ENCODE assay signal across 8 mouse cellular contexts in the genomic region with DNA sequence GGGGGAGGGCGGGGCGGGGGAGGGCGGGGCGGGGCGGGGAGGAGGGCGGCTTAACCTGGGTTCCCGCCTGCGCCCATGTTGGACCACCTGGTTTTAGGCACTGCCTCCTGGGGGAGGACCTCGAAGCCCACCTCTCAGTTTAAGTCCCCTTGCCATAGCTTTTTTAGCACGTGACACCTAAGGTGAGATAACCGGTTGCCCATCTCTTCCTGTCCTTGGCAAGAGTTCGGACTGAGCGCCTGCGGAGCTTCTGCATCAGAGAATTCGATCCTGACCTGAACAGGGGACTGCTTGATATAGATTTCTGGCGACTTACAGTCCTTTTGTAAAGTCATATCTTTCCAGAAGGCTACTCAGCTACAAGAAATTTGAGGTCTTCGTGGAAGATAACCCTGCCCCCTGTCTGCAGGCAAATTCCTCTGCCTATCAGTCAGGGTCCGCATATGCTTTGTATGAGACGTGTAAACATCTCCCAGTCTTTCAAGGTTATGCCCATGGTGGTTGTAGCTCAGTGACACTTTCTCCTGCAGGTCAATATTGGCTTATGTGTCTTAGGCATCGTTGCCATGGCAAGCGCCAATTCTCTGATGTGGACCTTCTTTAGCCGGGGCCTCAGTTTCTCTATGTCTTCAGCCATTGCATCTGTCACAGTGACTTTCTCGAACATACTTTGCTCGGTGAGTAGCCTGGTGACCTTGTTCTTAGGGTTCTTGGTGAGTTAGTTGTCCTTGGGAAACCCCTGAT. TPM values are rescaled to one million over a fixed set of nuclear protein-coding genes. Genes with fewer than 3 reads are reported as not detected.
DNase-seq lines count a peak whose midpoint lies in the region; ATAC-seq and TF ChIP-seq lines count a peak whose summit lies in the region.

No protein-coding gene starts in this region.

- no peak for TF ChIP-seq CTCF in kidney, adult 2 months (conservative IDR thresholded peaks at IDR 0.05; ENCODE audit: insufficient read depth, insufficient read length, low read depth, low read length)
- no peak for TF ChIP-seq CTCF in ES-Bruce4 (IDR thresholded peaks at IDR 0.05; ENCODE audit: low read depth, low read length)
- no peak for TF ChIP-seq CTCF in small intestine, adult 2 months (IDR thresholded peaks at IDR 0.05; ENCODE audit: extremely low read depth, insufficient read length, insufficient replicate concordance, low read depth, low read length)

- H3K9ac ChIP-seq in ES-Bruce4 (ENCODE audit: low read depth, poor library complexity, severe bottlenecking): peak overlapping the region; percentile 62
- peak overlapping the region; percentile 52; the same call in 1 of the 2 replicates for H3K9ac ChIP-seq in heart, embryonic 14.5 days (ENCODE audit: low read length)
- H3K9ac ChIP-seq in limb, embryonic 13.5 days: peak overlapping the region; percentile 50; the same call in 1 of the 2 replicates

- TF ChIP-seq POLR2A in kidney, adult 2 months (IDR thresholded peaks at IDR 0.05; ENCODE audit: low read depth, low read length): no peak
- no peak for TF ChIP-seq POLR2A in ES-Bruce4 (IDR thresholded peaks at IDR 0.05; ENCODE audit: insufficient read depth, low read length)
- TF ChIP-seq POLR2A in small intestine, adult 2 months (IDR thresholded peaks at IDR 0.05; ENCODE audit: low read depth, low read length): no peak

- peak overlapping the region; percentile 89 for H3K4me2 ChIP-seq in heart, embryonic 14.5 days (ENCODE audit: low read length)
- peak overlapping the region; percentile 76 for H3K4me2 ChIP-seq in limb, embryonic 13.5 days (replicated peaks)

- peak overlapping the region; percentile 67 for H3K4me3 ChIP-seq in kidney, adult 2 months (ENCODE audit: insufficient read depth, low read depth, low read length)
- peak overlapping the region; percentile 50 for H3K4me3 ChIP-seq in ES-Bruce4 (ENCODE audit: low read depth, low read length)
- peak overlapping the region; percentile 56 to 77 for H3K4me3 ChIP-seq in heart, embryonic 14.5 days (ENCODE audit: control insufficient read depth in 1 of 2, insufficient read depth in 1 of 2, low read depth in 1 of 2, low read length in 2 of 2)
- peak overlapping the region; percentile 67 for H3K4me3 ChIP-seq in limb, embryonic 13.5 days
- peak overlapping the region; percentile 68 for H3K4me3 ChIP-seq in small intestine, adult 2 months (ENCODE audit: low read depth, low read length)

- H3K9me3 ChIP-seq in ES-Bruce4 (replicated peaks; ENCODE audit: control insufficient read depth, insufficient read depth, low read length, poor library complexity, severe bottlenecking): no peaks in the 10 kb centered on the region
- no peaks in the 10 kb centered on the region for H3K9me3 ChIP-seq in heart, embryonic 14.5 days (ENCODE audit: control insufficient read depth, low read length)
- no peaks in the 10 kb centered on the region for H3K9me3 ChIP-seq in limb, embryonic 13.5 days

- TF ChIP-seq EP300 in ES-Bruce4 (IDR thresholded peaks at IDR 0.05; ENCODE audit: insufficient read depth, low read depth, low read length): no peak

- H3K27ac ChIP-seq in kidney, adult 2 months (ENCODE audit: insufficient read depth, low read depth, low read length): no peak overlapping the region
- H3K27ac ChIP-seq in ES-Bruce4 (ENCODE audit: insufficient read depth, low read length): no peak overlapping the region
- no peak overlapping the region for H3K27ac ChIP-seq in heart, embryonic 14.5 days (replicated peaks in 1 of 2; ENCODE audit: control insufficient read depth in 1 of 2, insufficient read depth in 1 of 2, low read depth in 2 of 2, low read length in 2 of 2)
- H3K27ac ChIP-seq in limb, embryonic 13.5 days: no peak overlapping the region
- H3K27ac ChIP-seq in small intestine, adult 2 months (ENCODE audit: insufficient read depth, low read depth, low read length): no peak overlapping the region

- DNase-seq in kidney, adult 2 months: no peak
- no peak for DNase-seq in kidney, adult 18-20 months
- DNase-seq in c-Kit-positive CD71-positive TER-119-positive erythroid progenitor cells, embryonic 14.5 days (ENCODE audit: low spot score): peak; percentile 16
- DNase-seq in yolk sac, embryonic 10.5 days (ENCODE audit: low spot score): no peak

- ATAC-seq in heart, embryonic 14.5 days (ENCODE audit: insufficient number of reproducible peaks, insufficient read depth, low FRiP score, low read depth): no peak
- no peak; the same call in 1 of the 2 replicates for ATAC-seq in limb, embryonic 13.5 days (ENCODE audit: low FRiP score, low read depth)

- no peaks in the 10 kb centered on the region for H3K36me3 ChIP-seq in kidney, adult 2 months (ENCODE audit: control insufficient read depth, insufficient read depth, low read length)
- H3K36me3 ChIP-seq in ES-Bruce4 (ENCODE audit: control insufficient read depth, insufficient read depth, low read length, poor library complexity, severe bottlenecking): peaks cover 7% of the 10 kb centered on the region
- H3K36me3 ChIP-seq in heart, embryonic 14.5 days (ENCODE audit: control insufficient read depth, insufficient read depth, low read length): peaks cover 18% of the 10 kb centered on the region
- peaks cover 20% of the 10 kb centered on the region for H3K36me3 ChIP-seq in limb, embryonic 13.5 days
- no peaks in the 10 kb centered on the region; the same call in 1 of the 2 replicates for H3K36me3 ChIP-seq in small intestine, adult 2 months (ENCODE audit: control insufficient read depth, insufficient read depth, low read length)

- WGBS in kidney, adult 2 months: 36% methylated on average over 18 of the region's 24 CpGs
- 35% methylated on average over 18 of the region's 24 CpGs for WGBS in heart, embryonic 14.5 days
- WGBS in limb, embryonic 13.5 days: 46% methylated on average over 17 of the region's 24 CpGs
- 27% methylated on average over 19 of the region's 24 CpGs for WGBS in small intestine, adult 2 months

- H3K27me3 ChIP-seq in kidney, adult 2 months (replicated peaks; ENCODE audit: control insufficient read depth, insufficient read depth, low read length): no peaks in the 10 kb centered on the region
- H3K27me3 ChIP-seq in ES-Bruce4 (ENCODE audit: control insufficient read depth, insufficient read depth, low read length, poor library complexity, severe bottlenecking): no peaks in the 10 kb centered on the region
- no peaks in the 10 kb centered on the region for H3K27me3 ChIP-seq in heart, embryonic 14.5 days (ENCODE audit: control insufficient read depth, insufficient read depth, low read length)
- no peaks in the 10 kb centered on the region for H3K27me3 ChIP-seq in limb, embryonic 13.5 days
- no peaks in the 10 kb centered on the region for H3K27me3 ChIP-seq in small intestine, adult 2 months (ENCODE audit: control insufficient read depth, insufficient read depth, low read length)

- peaks cover 7% of the 10 kb centered on the region; the same call in 1 of the 2 replicates for H3K4me1 ChIP-seq in kidney, adult 2 months (ENCODE audit: control insufficient read depth, insufficient read depth, low read length)
- no peaks in the 10 kb centered on the region for H3K4me1 ChIP-seq in ES-Bruce4 (ENCODE audit: control insufficient read depth, insufficient read depth, low read length)
- peaks cover 3 to 19% of the 10 kb centered on the region in 2 experiments for H3K4me1 ChIP-seq in heart, embryonic 14.5 days (ENCODE audit: control insufficient read depth in 2 of 2, insufficient read depth in 2 of 2, low read length in 2 of 2)
- peaks cover 17% of the 10 kb centered on the region for H3K4me1 ChIP-seq in limb, embryonic 13.5 days
- H3K4me1 ChIP-seq in small intestine, adult 2 months (ENCODE audit: control insufficient read depth, insufficient read depth, insufficient read length, low read length): peaks cover 4% of the 10 kb centered on the region; the same call in 1 of the 2 replicates

RNA-seq across cellular contexts. Expression of a gene that starts 0.7 kb away (rescaled TPM):
- 19.8 and 23.1 TPM in 2 replicates for polyA plus RNA-seq in kidney, adult 2 months (2012; rRNA removed)
- 2.2 and 3.2 TPM in 2 replicates for polyA plus RNA-seq in ES-Bruce4 (2011; ENCODE audit: insufficient read depth, insufficient read length, low read depth, missing spikeins)
- 23.0 and 23.5 TPM in 2 replicates for polyA plus RNA-seq in heart, embryonic 14.5 days (2014; fragmentation: Nextera tagmentation; extraction: Ambion mirVana)
- 21.0 and 23.3 TPM in 2 replicates for polyA plus RNA-seq in limb, embryonic 13.5 days (2015; fragmentation: Nextera tagmentation; extraction: Ambion mirVana)
- polyA plus RNA-seq in small intestine, adult 2 months (2012; rRNA removed): 7.1 and 7.6 TPM in 2 replicates

RNA-seq across cellular contexts. Expression of a gene that starts 12.7 kb away (rescaled TPM):
- 0.04 TPM in 1 of 2 replicates, not detected in the other for polyA plus RNA-seq in kidney, adult 2 months (2012; rRNA removed)
- polyA plus RNA-seq in ES-Bruce4 (2011; ENCODE audit: insufficient read depth, insufficient read length, low read depth, missing spikeins): not detected in 2 replicates
- polyA plus RNA-seq in heart, embryonic 14.5 days (2014; fragmentation: Nextera tagmentation; extraction: Ambion mirVana): 0.35 and 0.49 TPM in 2 replicates
- 0.78 and 0.88 TPM in 2 replicates for polyA plus RNA-seq in limb, embryonic 13.5 days (2015; fragmentation: Nextera tagmentation; extraction: Ambion mirVana)
- polyA plus RNA-seq in small intestine, adult 2 months (2012; rRNA removed): not detected in 2 replicates
